Mouse (Mus musculus) hindbrain, embryonic 13.5 days (tissue): ENCODE measurements around the gene Ermp1. TPM values are rescaled to one million over a fixed set of nuclear protein-coding genes. Genes with fewer than 3 reads are reported as not detected.

Experiments
- ATAC-seq: fragments of 200-750 bp; cut with Nextera tagmentation; 2 replicates; pipeline ENCODE4 v1.8.0; 2017; ENCODE audit warnings: moderate TSS enrichment; ENCODE audit not compliant: low FRiP score
- H3K27ac ChIP-seq: fragments of 300-500 bp; sonication (generic); 2 replicates; pipeline ENCODE4 v1.5.1; 2015; ENCODE audit warnings: inconsistent platforms, mild to moderate bottlenecking, moderate library complexity
- H3K27me3 ChIP-seq: fragments of 300-500 bp; sonication (generic); 2 replicates; pipeline ENCODE4 v1.6.1; 2015; ENCODE audit warnings: mild to moderate bottlenecking, inconsistent platforms
- H3K36me3 ChIP-seq: fragments of 300-500 bp; sonication (generic); 2 replicates; pipeline ENCODE4 v1.6.1; 2015; ENCODE audit warnings: mild to moderate bottlenecking, inconsistent platforms
- H3K4me1 ChIP-seq: fragments of 300-500 bp; sonication (generic); replicated peaks from 2 replicates; pipeline ENCODE4 v1.6.1; 2015; ENCODE audit warnings: inconsistent platforms
- H3K4me2 ChIP-seq: fragments of 300-500 bp; sonication (generic); 2 replicates; pipeline ENCODE4 v1.6.1; 2015; ENCODE audit warnings: inconsistent platforms, mild to moderate bottlenecking, moderate library complexity
- H3K4me3 ChIP-seq: fragments of 300-500 bp; sonication (generic); 2 replicates; pipeline ENCODE4 v1.5.1; 2015; ENCODE audit warnings: mild to moderate bottlenecking, inconsistent platforms
- H3K9ac ChIP-seq: fragments of 300-500 bp; sonication (generic); 2 replicates; pipeline ENCODE4 v1.6.1; 2015; ENCODE audit warnings: mild to moderate bottlenecking, inconsistent platforms
- H3K9me3 ChIP-seq: fragments of 300-500 bp; sonication (generic); 2 replicates; pipeline ENCODE4 v1.6.1; 2016; ENCODE audit warnings: inconsistent platforms
- WGBS: fragments of 180-500 bp; shearing (Covaris S2); methylation state at CpG from one replicate; pipeline ENCODE4 v1.1.7; 2015; 5-methylcytosine and 5-hydroxymethylcytosine counted together
- polyA plus RNA-seq: library from polyadenylated mRNA; unstranded; fragments of >200 nt; fragmentation: Nextera tagmentation; extraction: Ambion mirVana; gene quantifications from 2 replicates; pipeline ENCODE4 v1.2.1, GENCODE M21; 2015

Ermp1 gene
- polyA plus RNA-seq, 1 experiment from 2014 or later, result 9.7 TPM

DNA sequence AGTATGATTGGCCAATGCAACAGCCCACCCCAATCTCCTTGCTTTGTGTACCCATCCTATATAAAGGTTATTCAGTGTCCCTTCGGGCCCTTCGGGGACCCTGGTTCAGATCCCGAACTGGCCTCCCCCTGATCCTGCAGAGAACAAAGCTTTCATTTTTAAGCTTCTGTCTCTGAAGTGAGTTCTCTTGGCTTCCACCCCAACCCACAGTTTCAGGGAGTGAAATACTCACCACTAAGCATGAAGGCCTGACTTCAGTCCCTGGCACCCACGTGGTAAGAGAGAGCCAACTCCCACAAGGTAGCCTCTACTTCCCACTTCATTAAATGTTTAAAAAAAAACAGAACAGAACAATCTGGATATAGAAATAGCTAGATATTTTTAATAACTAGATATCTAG is 10.6 kb upstream of the Ermp1 start:
- Histone ChIP-seq H3K4me2 (no peak overlapping the region), H3K27ac (no peak overlapping the region), H3K36me3 (no peaks in the 10 kb centered on the region), H3K27me3 (no peaks in the 10 kb centered on the region), H3K4me1 (no peaks in the 10 kb centered on the region), H3K4me3 (no peak overlapping the region), H3K9ac (no peak overlapping the region), H3K9me3 (no peaks in the 10 kb centered on the region)
- WGBS, result 84% methylated on average over 4 of the region's 4 CpGs
- ATAC-seq, result no peak

DNA sequence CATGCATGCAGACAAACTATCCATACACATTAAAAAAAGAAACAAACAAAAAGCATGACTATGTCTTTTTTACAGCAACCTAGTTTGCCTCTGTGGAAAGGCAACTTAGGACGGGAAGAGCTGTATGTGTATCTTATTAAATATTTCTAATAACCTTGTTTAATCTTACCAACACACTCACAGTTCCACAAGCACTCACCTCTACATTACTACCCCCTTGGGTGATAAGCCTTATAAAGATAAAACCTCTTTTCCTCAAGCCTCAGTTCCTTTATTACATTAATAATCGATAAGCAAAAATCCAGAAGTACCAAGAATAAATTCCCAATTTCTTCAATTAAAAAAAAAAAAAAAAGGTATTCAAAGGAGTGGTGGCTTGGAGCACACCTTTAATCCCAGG is 9.3 kb upstream of the Ermp1 start:
- Histone ChIP-seq H3K9me3 (no peaks in the 10 kb centered on the region), H3K27ac (no peak overlapping the region), H3K4me2 (no peak overlapping the region), H3K36me3 (no peaks in the 10 kb centered on the region), H3K9ac (no peak overlapping the region), H3K27me3 (no peaks in the 10 kb centered on the region), H3K4me3 (no peak overlapping the region), H3K4me1 (no peaks in the 10 kb centered on the region)
- ATAC-seq, result no peak
- 85% methylated on average over 2 of the region's 2 CpGs for WGBS

DNA sequence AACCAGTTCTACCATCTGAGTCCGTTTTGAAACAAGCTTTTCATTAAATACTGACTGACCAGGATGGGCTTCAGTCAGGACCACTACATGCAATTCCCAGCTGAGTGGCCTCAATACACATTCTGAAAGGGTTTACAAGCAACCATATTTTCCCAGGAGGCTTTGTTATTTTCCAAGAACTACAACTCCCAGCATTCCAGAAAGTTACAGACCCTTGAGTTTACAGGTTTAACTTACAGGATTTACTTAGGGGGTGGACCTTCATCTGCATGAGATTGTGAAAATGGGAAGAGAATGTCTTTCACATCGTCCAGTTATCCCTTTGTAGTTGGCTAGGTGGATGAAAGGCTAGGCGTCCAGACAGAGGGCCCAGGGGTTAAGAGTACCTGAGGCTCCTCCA is 8.8 kb upstream of the Ermp1 start:
- Histone ChIP-seq H3K9me3 (no peaks in the 10 kb centered on the region), H3K36me3 (no peaks in the 10 kb centered on the region), H3K27ac (no peak overlapping the region), H3K4me2 (no peak overlapping the region), H3K27me3 (no peaks in the 10 kb centered on the region), H3K9ac (no peak overlapping the region), H3K4me1 (no peaks in the 10 kb centered on the region), H3K4me3 (no peak overlapping the region)
- 61% methylated on average over 3 of the region's 3 CpGs for WGBS
- no peak for ATAC-seq

DNA sequence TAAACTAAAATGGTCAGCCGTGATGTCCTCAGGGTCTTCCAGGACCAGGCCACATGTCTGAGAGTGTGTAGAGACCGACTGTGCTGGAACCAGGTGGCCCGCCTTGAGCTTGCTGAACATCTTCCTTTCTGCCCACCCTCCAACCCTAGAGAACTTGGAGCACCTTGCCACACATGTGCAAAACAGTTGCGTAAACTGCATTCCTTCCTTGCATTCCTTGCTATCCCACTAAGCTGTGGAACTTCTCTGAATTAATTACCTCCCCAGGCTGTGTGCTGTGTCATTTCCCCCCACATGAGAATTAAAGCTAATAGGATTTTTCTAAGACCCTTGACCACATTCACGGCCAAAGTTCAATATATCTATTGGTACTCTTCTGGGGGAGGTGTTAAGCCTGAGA is 8.4 kb upstream of the Ermp1 start:
- Histone ChIP-seq H3K9me3 (no peaks in the 10 kb centered on the region), H3K9ac (no peak overlapping the region), H3K27me3 (no peaks in the 10 kb centered on the region), H3K27ac (no peak overlapping the region), H3K4me2 (no peak overlapping the region), H3K4me3 (no peak overlapping the region), H3K36me3 (no peaks in the 10 kb centered on the region), H3K4me1 (no peaks in the 10 kb centered on the region)
- 79% methylated on average over 5 of the region's 5 CpGs for WGBS
- ATAC-seq, result no peak

DNA sequence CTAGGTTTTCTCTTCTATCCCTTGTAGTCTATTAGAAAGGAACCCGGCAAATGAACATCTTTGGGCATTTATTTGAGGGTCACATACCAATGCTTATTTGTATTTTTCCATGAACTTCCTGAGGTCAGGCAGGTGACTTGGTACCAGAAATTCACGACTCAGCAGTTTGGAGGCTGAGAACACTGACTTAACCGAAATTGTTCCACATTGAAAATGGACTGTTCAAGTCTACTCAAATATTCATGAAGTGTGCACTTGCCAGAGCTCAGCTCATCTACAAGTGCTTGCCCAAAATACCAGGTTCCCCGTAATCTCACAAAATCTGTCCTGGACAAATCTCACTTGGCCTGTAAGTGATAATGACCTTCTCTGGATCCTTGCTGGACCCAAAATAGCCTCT is 7.8 kb upstream of the Ermp1 start:
- Histone ChIP-seq H3K4me2 (no peak overlapping the region), H3K9ac (no peak overlapping the region), H3K4me1 (no peaks in the 10 kb centered on the region), H3K9me3 (no peaks in the 10 kb centered on the region), H3K27me3 (no peaks in the 10 kb centered on the region), H3K4me3 (no peak overlapping the region), H3K36me3 (no peaks in the 10 kb centered on the region), H3K27ac (no peak overlapping the region)
- no peak for ATAC-seq
- WGBS, result 87% methylated on average over 4 of the region's 4 CpGs

DNA sequence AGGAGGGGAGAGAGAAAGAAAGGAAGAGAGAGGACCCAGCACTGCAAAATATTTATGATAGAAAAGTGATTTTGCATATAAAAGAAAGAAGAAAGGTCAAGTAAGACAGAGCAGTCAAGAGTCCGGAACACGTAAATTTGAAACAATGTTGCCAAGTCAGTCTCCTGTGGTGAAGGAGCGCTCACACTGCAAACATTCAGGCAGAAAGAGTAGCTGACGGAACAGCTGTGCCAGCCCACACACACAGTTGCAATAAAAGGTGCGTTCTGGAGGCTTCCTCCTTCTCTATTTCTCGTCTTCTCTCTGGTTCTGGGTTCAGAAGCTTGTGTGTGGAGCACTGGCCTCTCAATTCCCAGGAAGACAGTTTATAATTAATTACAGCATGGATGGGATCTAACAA is 6.9 kb upstream of the Ermp1 start:
- Histone ChIP-seq H3K9me3 (no peaks in the 10 kb centered on the region), H3K4me1 (no peaks in the 10 kb centered on the region), H3K36me3 (no peaks in the 10 kb centered on the region), H3K27ac (no peak overlapping the region), H3K4me2 (no peak overlapping the region), H3K9ac (no peak overlapping the region), H3K4me3 (no peak overlapping the region), H3K27me3 (no peaks in the 10 kb centered on the region)
- ATAC-seq, result no peak
- WGBS, result 24% methylated on average over 6 of the region's 6 CpGs

DNA sequence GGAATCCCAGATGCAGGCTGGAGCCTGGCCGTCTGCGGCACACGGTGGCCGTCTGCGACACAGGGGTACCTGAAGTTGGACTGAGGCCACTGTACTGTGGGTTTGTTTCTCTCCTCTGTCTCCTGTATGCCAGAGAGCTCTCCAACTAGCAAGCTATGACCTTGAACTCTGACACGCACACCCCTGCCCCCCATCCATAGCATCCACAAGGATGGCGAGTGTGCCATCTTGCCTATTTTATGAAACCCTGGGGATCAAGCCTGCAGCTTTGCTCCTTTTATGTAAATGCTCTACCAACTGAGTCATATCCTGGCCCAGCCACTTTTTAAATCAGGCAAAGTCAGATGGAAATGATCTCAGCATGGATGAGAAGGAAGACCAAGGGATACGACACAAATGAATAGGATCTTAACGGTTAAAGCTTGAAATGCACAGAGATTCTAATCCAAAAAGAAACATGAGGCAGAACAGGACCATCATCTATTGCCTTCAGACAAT is 5.6 kb upstream of the Ermp1 start:
- Histone ChIP-seq H3K4me3 (no peak overlapping the region), H3K4me2 (no peak overlapping the region), H3K4me1 (no peaks in the 10 kb centered on the region), H3K36me3 (no peaks in the 10 kb centered on the region), H3K9ac (no peak overlapping the region), H3K27ac (no peak overlapping the region), H3K27me3 (no peaks in the 10 kb centered on the region), H3K9me3 (no peaks in the 10 kb centered on the region)
- WGBS, result 92% methylated on average over 9 of the region's 9 CpGs
- ATAC-seq, result no peak

DNA sequence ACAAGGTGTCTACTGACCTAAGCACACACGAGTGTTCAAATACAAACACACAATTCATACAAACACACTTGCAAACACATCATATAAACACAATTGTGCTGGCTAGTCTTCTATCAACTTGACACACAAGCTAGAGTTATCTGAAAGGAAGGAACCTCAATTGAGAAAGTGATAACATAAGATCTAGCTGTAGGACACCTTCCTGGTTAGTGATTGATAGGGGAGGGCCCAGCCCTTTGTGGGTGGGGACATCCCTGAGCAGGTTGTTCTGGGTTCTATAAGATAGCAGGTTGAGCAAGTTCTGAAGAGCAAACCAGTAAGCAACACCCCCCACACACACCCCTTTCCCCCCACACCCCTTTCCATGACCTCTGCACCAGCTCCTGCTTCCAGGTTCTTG is 1.5 kb upstream of the Ermp1 start:
- Histone ChIP-seq H3K27me3 (no peaks in the 10 kb centered on the region), H3K4me2 (no peak overlapping the region), H3K4me1 (0 out of 2 replicates have a peak, but pooled peaks cover 4% of the 10 kb centered on the region), H3K9me3 (no peaks in the 10 kb centered on the region), H3K4me3 (no peak overlapping the region), H3K27ac (no peak overlapping the region), H3K36me3 (peaks cover 5% of the 10 kb centered on the region), H3K9ac (no peak overlapping the region)
- WGBS, result 88% methylated on average over 1 of the region's 1 CpGs
- ATAC-seq, result no peak

DNA sequence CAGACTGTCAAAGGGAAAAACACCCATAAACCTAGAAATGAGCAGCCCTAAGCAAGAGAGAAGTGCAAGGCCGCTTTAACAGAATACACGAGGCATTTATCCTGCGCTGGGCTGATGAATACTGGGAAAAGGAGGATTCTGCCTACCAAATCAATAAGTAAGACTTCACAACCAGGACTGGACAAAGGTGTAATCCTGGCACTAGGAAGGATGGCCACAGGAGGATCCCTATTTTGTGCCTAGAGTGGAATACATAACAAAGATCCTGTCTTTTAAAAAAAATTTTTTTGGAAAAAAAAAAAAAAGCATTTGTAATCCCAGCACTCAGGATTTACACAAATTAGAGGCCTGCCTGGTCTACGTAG is 317 bp upstream of the Ermp1 start:
- Histone ChIP-seq H3K9ac (no peak overlapping the region), H3K36me3 (peaks cover 5% of the 10 kb centered on the region), H3K4me2 (peak overlapping the region; percentile 63; the same call in 1 of the 2 replicates), H3K4me1 (0 out of 2 replicates have a peak, but pooled peaks cover 4% of the 10 kb centered on the region), H3K9me3 (no peaks in the 10 kb centered on the region), H3K27ac (peak overlapping the region; percentile 94), H3K27me3 (no peaks in the 10 kb centered on the region), H3K4me3 (peak overlapping the region; percentile 83)
- WGBS, result 31% methylated on average over 4 of the region's 4 CpGs
- ATAC-seq, result no peak

DNA sequence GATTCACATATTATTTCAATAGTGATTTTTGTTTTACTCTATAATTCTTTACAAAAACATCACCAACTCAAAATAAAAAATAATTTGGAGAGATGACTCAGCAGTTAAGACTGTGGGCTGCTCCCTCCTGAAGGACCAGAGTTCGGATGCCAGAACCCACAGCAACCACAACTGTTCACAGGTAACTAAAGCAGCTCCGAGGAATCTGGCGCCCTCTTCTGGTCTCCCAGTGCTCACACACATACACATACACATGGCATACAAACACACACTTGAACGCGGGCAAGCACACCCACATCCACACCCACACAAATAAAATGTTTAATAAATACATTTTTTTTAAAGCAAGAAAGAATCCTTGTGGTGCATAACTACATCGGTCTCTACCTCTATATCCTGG is 3.5 kb downstream of the Ermp1 start:
- Histone ChIP-seq H3K9me3 (no peaks in the 10 kb centered on the region), H3K4me3 (no peak overlapping the region), H3K9ac (no peak overlapping the region), H3K27ac (no peak overlapping the region), H3K27me3 (no peaks in the 10 kb centered on the region), H3K36me3 (peaks cover 5% of the 10 kb centered on the region), H3K4me2 (no peak overlapping the region), H3K4me1 (0 out of 2 replicates have a peak, but pooled peaks cover 4% of the 10 kb centered on the region)
- 97% methylated on average over 6 of the region's 6 CpGs for WGBS
- ATAC-seq, result no peak

DNA sequence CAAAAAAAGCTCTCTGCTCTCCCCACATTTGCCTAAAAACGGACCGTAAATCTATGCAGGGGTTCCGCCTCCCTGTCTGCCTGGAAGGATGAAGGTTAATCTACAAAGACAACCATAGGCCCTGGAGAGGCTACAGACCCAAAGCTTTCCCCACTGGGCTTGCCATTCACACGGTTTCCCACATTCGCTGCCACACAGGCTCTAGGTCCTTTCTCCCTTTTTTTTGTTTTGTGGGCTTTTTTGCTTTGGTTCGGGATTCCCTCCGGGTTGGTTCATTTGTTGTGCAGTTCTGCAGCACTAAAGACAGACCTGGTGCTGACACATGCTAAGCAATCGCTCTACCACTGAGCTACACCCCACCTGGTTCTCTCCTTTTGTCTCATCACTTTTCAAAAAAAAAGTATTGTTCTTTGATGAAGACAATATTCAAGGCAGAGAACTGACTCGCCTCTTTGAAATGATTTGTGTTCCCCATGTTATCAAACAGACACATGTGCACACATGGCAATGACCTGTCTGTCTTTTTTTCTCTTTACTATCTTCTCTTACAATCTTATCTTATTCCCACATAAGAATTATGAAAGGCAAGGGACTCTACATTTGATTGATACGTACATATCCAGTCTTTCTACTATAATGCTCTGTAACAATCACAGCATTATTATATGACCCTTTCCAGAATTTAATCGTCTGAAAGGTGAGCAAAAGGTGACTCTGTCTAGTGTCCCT is 4.9 kb downstream of the Ermp1 start:
- Histone ChIP-seq H3K4me2 (no peak overlapping the region), H3K4me3 (no peak overlapping the region), H3K27me3 (no peaks in the 10 kb centered on the region), H3K27ac (no peak overlapping the region), H3K4me1 (0 out of 2 replicates have a peak, but pooled peaks cover 4% of the 10 kb centered on the region), H3K9ac (no peak overlapping the region), H3K36me3 (peaks cover 5% of the 10 kb centered on the region), H3K9me3 (no peaks in the 10 kb centered on the region)
- WGBS, result 80% methylated on average over 11 of the region's 11 CpGs
- ATAC-seq, result no peak

DNA sequence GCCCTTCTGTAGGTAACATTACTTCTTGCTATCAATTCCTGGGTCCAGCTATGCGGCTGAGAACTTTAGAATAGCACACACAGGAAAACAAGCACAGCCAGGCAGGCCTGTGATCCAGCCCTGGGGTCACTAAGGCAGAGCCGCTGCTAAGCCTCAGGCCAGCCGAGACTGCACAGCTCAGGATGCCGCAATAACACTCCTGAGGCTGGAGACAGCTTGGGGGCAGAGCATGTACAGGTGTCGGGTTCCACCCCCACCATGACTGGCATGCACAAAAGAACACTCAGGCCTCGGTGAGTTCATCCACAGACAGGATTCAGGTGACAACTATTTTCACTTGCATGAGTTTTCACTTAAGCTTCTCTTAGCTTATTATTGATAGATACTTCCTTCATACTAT is 6.0 kb downstream of the Ermp1 start:
- no peak overlapping the region for H3K4me3 ChIP-seq
- peaks cover 5% of the 10 kb centered on the region for H3K36me3 ChIP-seq
- 0 out of 2 replicates have a peak, but pooled peaks cover 2% of the 10 kb centered on the region for H3K4me1 ChIP-seq
- no peak for ATAC-seq
- H3K27ac ChIP-seq, result no peak overlapping the region
- no peak overlapping the region for H3K9ac ChIP-seq
- H3K4me2 ChIP-seq, result no peak overlapping the region
- 65% methylated on average over 6 of the region's 6 CpGs for WGBS
- no peaks in the 10 kb centered on the region for H3K9me3 ChIP-seq
- no peaks in the 10 kb centered on the region for H3K27me3 ChIP-seq

DNA sequence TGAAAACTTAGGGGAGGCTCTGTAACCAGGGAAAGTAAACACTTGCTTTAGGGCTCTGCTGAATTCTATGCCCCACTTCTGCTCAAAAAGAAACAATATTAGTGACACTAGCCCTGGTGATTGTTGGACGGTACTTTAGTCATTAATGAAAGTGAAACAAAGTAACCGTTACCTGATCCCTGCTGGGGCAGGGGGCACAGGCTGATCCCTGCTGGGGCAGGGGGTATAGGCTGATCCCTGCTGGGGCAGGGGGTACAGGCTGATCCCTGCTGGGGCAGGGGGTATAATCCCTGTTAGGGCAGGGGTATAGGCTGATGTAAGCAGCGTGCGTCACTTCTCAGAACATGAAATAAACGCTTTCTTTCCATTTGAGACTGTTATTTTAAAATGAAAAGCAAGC is 6.7 kb downstream of the Ermp1 start:
- H3K9me3 ChIP-seq, result no peaks in the 10 kb centered on the region
- H3K4me1 ChIP-seq, result 0 out of 2 replicates have a peak, but pooled peaks cover 2% of the 10 kb centered on the region
- 66% methylated on average over 5 of the region's 5 CpGs for WGBS
- no peak for ATAC-seq
- H3K27me3 ChIP-seq, result no peaks in the 10 kb centered on the region
- no peak overlapping the region for H3K4me2 ChIP-seq
- no peak overlapping the region for H3K9ac ChIP-seq
- H3K36me3 ChIP-seq, result peaks cover 12% of the 10 kb centered on the region
- no peak overlapping the region for H3K27ac ChIP-seq
- no peak overlapping the region for H3K4me3 ChIP-seq
